23 mouse cellular contexts compared by ENCODE assay signal in genomic region chr10:127322669-127323068, GRCm38 (mm10). TPM values are rescaled to one million over a fixed set of nuclear protein-coding genes. Genes with fewer than 3 reads are reported as not detected.
A peak's percentile ranks its signal among the peaks of the same experiment; 100 is the strongest.
DNase-seq lines count a peak whose midpoint lies in the region; ATAC-seq and TF ChIP-seq lines count a peak whose summit lies in the region.
"Had no signal": no experiment of that assay in that cellular context is flagged by ENCODE, and none has a peak within 500 bp of the region (broad histone marks: within the 10 kb centered on the region; RNA-seq: fewer than 3 reads in every experiment).

No protein-coding gene starts in this region.

- no peak for TF ChIP-seq CTCF in liver, embryonic 14.5 days (IDR thresholded peaks at IDR 0.05; ENCODE audit: low read depth)

- peaks cover 63% of the 10 kb centered on the region for H3K27me3 ChIP-seq in hindbrain, embryonic 10.5 days (ENCODE audit: insufficient read depth, poor library complexity, severe bottlenecking)
- H3K27me3 ChIP-seq in hindbrain, embryonic 14.5 days (ENCODE audit: control insufficient read depth, insufficient read depth, low read length), result peaks cover 54% of the 10 kb centered on the region
- H3K27me3 ChIP-seq in liver, embryonic 14.5 days (ENCODE audit: control insufficient read depth, insufficient read depth, low read length), result peaks cover 11% of the 10 kb centered on the region; the same call in 1 of the 2 replicates

- H3K4me2 ChIP-seq in hindbrain, embryonic 14.5 days (replicated peaks), result no peak overlapping the region
- H3K4me2 ChIP-seq in liver, embryonic 14.5 days (ENCODE audit: low read depth), result peak overlapping the region; percentile 44
- H3K4me2 ChIP-seq: forebrain, embryonic 15.5 days; heart, embryonic 11.5 days; lung, embryonic 14.5 days; midbrain, embryonic 15.5 days; stomach, embryonic 15.5 days had no signal

- H3K9me3 ChIP-seq in hindbrain, embryonic 10.5 days, result no peaks in the 10 kb centered on the region
- 0 out of 2 replicates have a peak, but pooled peaks cover 4% of the 10 kb centered on the region for H3K9me3 ChIP-seq in hindbrain, embryonic 14.5 days (ENCODE audit: control insufficient read depth, low read length)
- no peaks in the 10 kb centered on the region for H3K9me3 ChIP-seq in liver, embryonic 14.5 days (ENCODE audit: control insufficient read depth, low read length)
- H3K9me3 ChIP-seq: embryonic facial prominence, embryonic 10.5 days; forebrain, embryonic 15.5 days; limb, embryonic 10.5 days; midbrain, embryonic 15.5 days; stomach, embryonic 15.5 days had no signal

- 74% methylated on average over 4 of the region's 4 CpGs for WGBS in hindbrain, embryonic 10.5 days
- WGBS in hindbrain, embryonic 14.5 days, result 81% methylated on average over 4 of the region's 4 CpGs
- WGBS in liver, embryonic 14.5 days (ENCODE audit: insufficient replicate concordance), result 59% methylated on average over 4 of the region's 4 CpGs

- DNase-seq in hindbrain, embryonic 10.5 days (ENCODE audit: low spot score), result no peak
- DNase-seq in hindbrain, embryonic 14.5 days (ENCODE audit: low spot score), result no peak
- peak; percentile 36 for DNase-seq in CD4-positive helper T cell, adult 2 months (ENCODE audit: low read depth, low spot score)
- peak; percentile 46 for DNase-seq in ZHBTc4 (ENCODE audit: low read depth, low spot score)
- no peak for DNase-seq in liver, embryonic 14.5 days (ENCODE audit: low read depth in 3 of 3, low spot score in 3 of 3)
- DNase-seq in right cerebral cortex, postnatal 14 days, result no peak
- DNase-seq: adrenal gland, adult 2 months; cerebellum, adult 18-20 months; cerebellum, postnatal 36 days; kidney, adult 8-10 months; lung, embryonic 14.5 days had no signal

- no peaks in the 10 kb centered on the region for H3K36me3 ChIP-seq in hindbrain, embryonic 10.5 days
- no peaks in the 10 kb centered on the region for H3K36me3 ChIP-seq in hindbrain, embryonic 14.5 days (replicated peaks; ENCODE audit: control insufficient read depth, insufficient read depth)
- H3K36me3 ChIP-seq in liver, embryonic 14.5 days (replicated peaks; ENCODE audit: control insufficient read depth, insufficient read depth, low read depth), result no peaks in the 10 kb centered on the region
- H3K36me3 ChIP-seq: embryonic facial prominence, embryonic 10.5 days; forebrain, embryonic 15.5 days; midbrain, embryonic 15.5 days; stomach, embryonic 15.5 days had no signal

- peak overlapping the region; percentile 18; the same call in 1 of the 2 replicates for H3K27ac ChIP-seq in hindbrain, embryonic 10.5 days
- H3K27ac ChIP-seq in hindbrain, embryonic 14.5 days, result no peak overlapping the region
- no peak overlapping the region for H3K27ac ChIP-seq in liver, embryonic 14.5 days
- H3K27ac ChIP-seq: embryonic facial prominence, embryonic 10.5 days; forebrain, embryonic 15.5 days; limb, embryonic 10.5 days; midbrain, embryonic 15.5 days; stomach, embryonic 15.5 days had no signal

- no peak overlapping the region for H3K4me3 ChIP-seq in hindbrain, embryonic 10.5 days
- H3K4me3 ChIP-seq in hindbrain, embryonic 14.5 days (replicated peaks; ENCODE audit: low read length), result no peak overlapping the region
- 0 out of 4 replicates have a peak overlapping the region, but pooled peaks of 1 of the 2 experiments have one; percentile 4 for H3K4me3 ChIP-seq in liver, embryonic 14.5 days (ENCODE audit: insufficient read depth in 1 of 2, low read depth in 2 of 2, low read length in 2 of 2)
- H3K4me3 ChIP-seq: embryonic facial prominence, embryonic 10.5 days; erythroblast, embryonic 14.5 days; forebrain, embryonic 15.5 days; limb, embryonic 10.5 days; midbrain, embryonic 15.5 days; stomach, embryonic 15.5 days had no signal

- TF ChIP-seq EP300 in liver, embryonic 14.5 days (IDR thresholded peaks at IDR 0.05; ENCODE audit: low read depth), result no peak

- no peak overlapping the region for H3K9ac ChIP-seq in hindbrain, embryonic 14.5 days
- H3K9ac ChIP-seq in liver, embryonic 14.5 days (replicated peaks), result no peak overlapping the region
- H3K9ac ChIP-seq: forebrain, embryonic 15.5 days; lung, embryonic 14.5 days; midbrain, embryonic 15.5 days; stomach, embryonic 15.5 days had no signal

- no peak for ATAC-seq in hindbrain, embryonic 14.5 days (ENCODE audit: low FRiP score)
- ATAC-seq in liver, embryonic 14.5 days (ENCODE audit: insufficient read depth), result no peak
- ATAC-seq in erythroblast, adult 5-6 weeks (replicated peaks; ENCODE audit: low FRiP score, poor library complexity, severe bottlenecking), result no peak
- ATAC-seq in erythroid progenitor cell, adult 5-6 weeks (replicated peaks; ENCODE audit: low FRiP score, poor library complexity, severe bottlenecking), result no peak
- ATAC-seq: forebrain, embryonic 15.5 days; hindbrain, embryonic 16.5 days; midbrain, embryonic 15.5 days had no signal

- peaks cover 18% of the 10 kb centered on the region for H3K4me1 ChIP-seq in hindbrain, embryonic 10.5 days (replicated peaks)
- peaks cover 7% of the 10 kb centered on the region for H3K4me1 ChIP-seq in hindbrain, embryonic 14.5 days (replicated peaks; ENCODE audit: control insufficient read depth, insufficient read depth, low read length)
- H3K4me1 ChIP-seq in liver, embryonic 14.5 days (replicated peaks; ENCODE audit: control insufficient read depth in 2 of 2, insufficient read depth in 2 of 2, low read length in 1 of 2), result peaks cover 11 to 20% of the 10 kb centered on the region in 2 experiments

RNA-seq across cellular contexts. Expression of gene Arhgap9, which starts 0.9 kb away (rescaled TPM):
- 1.8 and 2.5 TPM in 2 replicates for polyA plus RNA-seq in hindbrain, embryonic 10.5 days (2016; fragmentation: Nextera tagmentation; extraction: Ambion mirVana)
- polyA plus RNA-seq in hindbrain, embryonic 14.5 days (2014; fragmentation: Nextera tagmentation; extraction: Ambion mirVana), result 0.88 and 1.1 TPM in 2 replicates
- 7.3 and 8.8 TPM in 2 replicates for polyA plus RNA-seq in liver, embryonic 14.5 days (2012; rRNA removed)
- polyA plus RNA-seq in liver, embryonic 14.5 days (2014; fragmentation: Nextera tagmentation; extraction: Ambion mirVana), result 12.4 and 13.4 TPM in 2 replicates
- total RNA-seq in erythroblast, adult 5-6 weeks (2015; ENCODE audit: low replicate concordance), result 19.9 and 21.1 TPM in 2 replicates
- 14.6 and 18.7 TPM in 2 replicates for total RNA-seq in erythroblast, adult 5-6 weeks (2017; ENCODE audit: low replicate concordance)
- 18.0 and 18.9 TPM in 2 replicates for total RNA-seq in erythroid progenitor cell, adult 5-6 weeks (2015; ENCODE audit: low replicate concordance)
- total RNA-seq in erythroid progenitor cell, adult 5-6 weeks (2017; ENCODE audit: low replicate concordance), result 6.4 and 15.4 TPM in 2 replicates

RNA-seq across cellular contexts. Expression of gene Mars, which starts 11.1 kb away (rescaled TPM):
- 171 and 174 TPM in 2 replicates for polyA plus RNA-seq in hindbrain, embryonic 10.5 days (2016; fragmentation: Nextera tagmentation; extraction: Ambion mirVana)
- polyA plus RNA-seq in hindbrain, embryonic 14.5 days (2014; fragmentation: Nextera tagmentation; extraction: Ambion mirVana), result 113 and 124 TPM in 2 replicates
- 53.6 and 63.4 TPM in 2 replicates for polyA plus RNA-seq in liver, embryonic 14.5 days (2012; rRNA removed)
- polyA plus RNA-seq in liver, embryonic 14.5 days (2014; fragmentation: Nextera tagmentation; extraction: Ambion mirVana), result 101 and 115 TPM in 2 replicates
- total RNA-seq in erythroblast, adult 5-6 weeks (2015; ENCODE audit: low replicate concordance), result 35.1 and 38.8 TPM in 2 replicates
- 43.5 and 45.6 TPM in 2 replicates for total RNA-seq in erythroblast, adult 5-6 weeks (2017; ENCODE audit: low replicate concordance)
- 68.5 and 80.9 TPM in 2 replicates for total RNA-seq in erythroid progenitor cell, adult 5-6 weeks (2015; ENCODE audit: low replicate concordance)
- 86.0 and 98.9 TPM in 2 replicates for total RNA-seq in erythroid progenitor cell, adult 5-6 weeks (2017; ENCODE audit: low replicate concordance)

RNA-seq across cellular contexts. Expression of gene Gli1, which starts 19.1 kb away (rescaled TPM):
- polyA plus RNA-seq in hindbrain, embryonic 10.5 days (2016; fragmentation: Nextera tagmentation; extraction: Ambion mirVana), result 7.1 and 7.3 TPM in 2 replicates
- polyA plus RNA-seq in hindbrain, embryonic 14.5 days (2014; fragmentation: Nextera tagmentation; extraction: Ambion mirVana), result 1.3 and 1.6 TPM in 2 replicates
- polyA plus RNA-seq in liver, embryonic 14.5 days (2012; rRNA removed), result 1.1 and 1.4 TPM in 2 replicates
- polyA plus RNA-seq in liver, embryonic 14.5 days (2014; fragmentation: Nextera tagmentation; extraction: Ambion mirVana), result 0.15 and 0.27 TPM in 2 replicates
- not detected in 2 replicates for total RNA-seq in erythroblast, adult 5-6 weeks (2015; ENCODE audit: low replicate concordance)
- total RNA-seq in erythroblast, adult 5-6 weeks (2017; ENCODE audit: low replicate concordance), result not detected in 2 replicates
- not detected in 2 replicates for total RNA-seq in erythroid progenitor cell, adult 5-6 weeks (2015; ENCODE audit: low replicate concordance)
- not detected in 2 replicates for total RNA-seq in erythroid progenitor cell, adult 5-6 weeks (2017; ENCODE audit: low replicate concordance)
- polyA plus RNA-seq: erythroblast, embryonic 14.5 days had no signal

RNA-seq across cellular contexts. Expression of gene Inhbe, which starts 31.5 kb away (rescaled TPM):
- polyA plus RNA-seq in hindbrain, embryonic 10.5 days (2016; fragmentation: Nextera tagmentation; extraction: Ambion mirVana), result not detected in 2 replicates
- 0.04 TPM in 1 of 2 replicates, not detected in the other for polyA plus RNA-seq in hindbrain, embryonic 14.5 days (2014; fragmentation: Nextera tagmentation; extraction: Ambion mirVana)
- 0.59 and 0.61 TPM in 2 replicates for polyA plus RNA-seq in liver, embryonic 14.5 days (2012; rRNA removed)
- polyA plus RNA-seq in liver, embryonic 14.5 days (2014; fragmentation: Nextera tagmentation; extraction: Ambion mirVana), result 0.28 and 0.38 TPM in 2 replicates
- not detected in 2 replicates for total RNA-seq in erythroblast, adult 5-6 weeks (2015; ENCODE audit: low replicate concordance)
- total RNA-seq in erythroblast, adult 5-6 weeks (2017; ENCODE audit: low replicate concordance), result not detected in 2 replicates
- total RNA-seq in erythroid progenitor cell, adult 5-6 weeks (2015; ENCODE audit: low replicate concordance), result not detected in 2 replicates
- not detected in 2 replicates for total RNA-seq in erythroid progenitor cell, adult 5-6 weeks (2017; ENCODE audit: low replicate concordance)
- total RNA-seq: adrenal gland, adult 2 months; heart, postnatal 25 days; layer of hippocampus, adult 18-20 months had no signal
- polyA plus RNA-seq: embryonic facial prominence, embryonic 10.5 days; erythroblast, embryonic 14.5 days; forebrain, embryonic 15.5 days; heart, embryonic 11.5 days had no signal

RNA-seq across cellular contexts. Expression of gene Mbd6, which starts 33.9 kb away (rescaled TPM):
- 12.8 and 16.3 TPM in 2 replicates for polyA plus RNA-seq in hindbrain, embryonic 10.5 days (2016; fragmentation: Nextera tagmentation; extraction: Ambion mirVana)
- polyA plus RNA-seq in hindbrain, embryonic 14.5 days (2014; fragmentation: Nextera tagmentation; extraction: Ambion mirVana), result 16.2 and 20.0 TPM in 2 replicates
- polyA plus RNA-seq in liver, embryonic 14.5 days (2012; rRNA removed), result 9.7 and 11.0 TPM in 2 replicates
- polyA plus RNA-seq in liver, embryonic 14.5 days (2014; fragmentation: Nextera tagmentation; extraction: Ambion mirVana), result 5.6 and 6.2 TPM in 2 replicates
- 22.4 and 33.0 TPM in 2 replicates for total RNA-seq in erythroblast, adult 5-6 weeks (2015; ENCODE audit: low replicate concordance)
- 6.1 and 7.1 TPM in 2 replicates for total RNA-seq in erythroblast, adult 5-6 weeks (2017; ENCODE audit: low replicate concordance)
- total RNA-seq in erythroid progenitor cell, adult 5-6 weeks (2015; ENCODE audit: low replicate concordance), result 55.8 and 69.6 TPM in 2 replicates
- 10.7 and 15.0 TPM in 2 replicates for total RNA-seq in erythroid progenitor cell, adult 5-6 weeks (2017; ENCODE audit: low replicate concordance)

Comparison
In these comparisons a context has a peak if more than half of its experiments do, and no peak if none do; other contexts are left out.
1. DNase-seq: peak in CD4-positive helper T cell, adult 2 months (single experiment) and ZHBTc4 (single experiment); none in hindbrain, embryonic 10.5 days (single experiment), hindbrain, embryonic 14.5 days (single experiment), liver, embryonic 14.5 days (0 of 3) and right cerebral cortex, postnatal 14 days (single experiment).